Mouse (Mus musculus): ENCODE data around the gene Impdh2.
"Not testable (repeated sequence)": the region's sequence is repeated elsewhere in the genome, so short reads cannot be mapped to it uniquely, and the experiment has no call there.

The Impdh2 gene

GRCm38 (mm10) chr9:108570207-108570896 is 10.3 kb downstream of the Impdh2 start:
- DNase-seq, result peak; percentile 62

- DNase-seq, result no peak
Observed at GRCm38 (mm10) chr9:108571401-108571973, 11.4 kb downstream of the Impdh2 start.

- no peak for DNase-seq
Observed at GRCm38 (mm10) chr9:108572321-108572720, 12.2 kb downstream of the Impdh2 start.

GRCm38 (mm10) chr9:108573774-108574690 is 13.9 kb downstream of the Impdh2 start:
- DNase-seq, result peak; percentile 51

GRCm38 (mm10) chr9:108574921-108575320 is 14.8 kb downstream of the Impdh2 start:
- DNase-seq, result no peak

- no peak for DNase-seq
Observed at GRCm38 (mm10) chr9:108575321-108576297, 15.5 kb downstream of the Impdh2 start.

GRCm38 (mm10) chr9:108577025-108577424 is 16.9 kb downstream of the Impdh2 start:
- DNase-seq, result no peak

- DNase-seq, result no peak
Observed at GRCm38 (mm10) chr9:108577934-108578544, 18.0 kb downstream of the Impdh2 start.

- DNase-seq, result peak; percentile 88
Observed at GRCm38 (mm10) chr9:108578545-108579343, 18.7 kb downstream of the Impdh2 start, which contains the start of gene Wdr6. Gene Wdr6, minus strand, starts transcription at chr9:108578739.

- no peak for DNase-seq
Observed at GRCm38 (mm10) chr9:108579344-108579690, 19.2 kb downstream of the Impdh2 start.

- peak; percentile 93 for DNase-seq
Observed at GRCm38 (mm10) chr9:108587571-108588180, 27.6 kb downstream of the Impdh2 start.

- no peak for DNase-seq
Observed at GRCm38 (mm10) chr9:108589229-108589628, 29.1 kb downstream of the Impdh2 start.

- no peak for DNase-seq
Observed at GRCm38 (mm10) chr9:108591462-108591861, 31.4 kb downstream of the Impdh2 start.

- no peak for DNase-seq
Observed at GRCm38 (mm10) chr9:108594354-108594753, 34.3 kb downstream of the Impdh2 start.

- DNase-seq, result peak; percentile 86
Observed at GRCm38 (mm10) chr9:108596998-108597764, 37.1 kb downstream of the Impdh2 start, which contains the start of gene P4htm. Gene P4htm, minus strand, starts transcription at chr9:108597667.

GRCm38 (mm10) chr9:108599021-108599566 is 39.0 kb downstream of the Impdh2 start:
- DNase-seq, result no peak

GRCm38 (mm10) chr9:108600011-108600410 is 39.9 kb downstream of the Impdh2 start:
- no peak for DNase-seq

- no peak for DNase-seq
Observed at GRCm38 (mm10) chr9:108601986-108602385, 41.9 kb downstream of the Impdh2 start.

- DNase-seq, result not testable (repeated sequence)
Observed at GRCm38 (mm10) chr9:108607929-108608328, 47.8 kb downstream of the Impdh2 start.

Data from right cerebral cortex, adult 18-20 months (tissue).